Mouse (Mus musculus) spleen, adult 2 months (tissue): ENCODE data around the gene Gm37240. TPM values are rescaled to one million over a fixed set of nuclear protein-coding genes. Genes with fewer than 3 reads are reported as not detected.

Experiments
- DNase-seq, 2 experiments: peaks; one replicate each; pipeline versions ENCODE4 v3.0.0 to v3.0.0-alpha.2; 2012 to 2021; ENCODE audit warnings: low spot score in 2 of 2, low read depth in 1 of 2
- H3K27ac ChIP-seq: fragments of 200-500 bp; 2 replicates; pipeline ENCODE4 v1.5.1; 2012; ENCODE audit warnings: low read length, inconsistent platforms; ENCODE audit not compliant: insufficient read depth
- H3K27me3 ChIP-seq: fragments of 200-500 bp; 2 replicates; pipeline ENCODE4 v1.6.1; 2012; ENCODE audit warnings: mild to moderate bottlenecking, moderate library complexity, low read length, inconsistent platforms; ENCODE audit not compliant: control insufficient read depth, insufficient read depth
- H3K36me3 ChIP-seq: fragments of 200-500 bp; 2 replicates; pipeline ENCODE4 v1.6.1; 2012; ENCODE audit warnings: mild to moderate bottlenecking, low read length, inconsistent platforms; ENCODE audit not compliant: control insufficient read depth, insufficient read depth
- H3K4me1 ChIP-seq: fragments of 200-500 bp; 2 replicates; pipeline ENCODE4 v1.6.1; 2011; ENCODE audit warnings: inconsistent platforms; ENCODE audit not compliant: control insufficient read depth, insufficient read depth, insufficient read length
- H3K4me3 ChIP-seq: fragments of 200-500 bp; 2 replicates; pipeline ENCODE4 v1.5.1; 2011; ENCODE audit warnings: mild to moderate bottlenecking, inconsistent platforms; ENCODE audit not compliant: insufficient read depth, insufficient read length; ENCODE audit errors: extremely low read depth
- CTCF ChIP-seq: fragments of 200-500 bp; IDR thresholded peaks from 2 replicates; pipeline ENCODE4 v1.5.1; 2011; ENCODE audit warnings: mild to moderate bottlenecking, inconsistent platforms; ENCODE audit not compliant: insufficient read depth, insufficient read length, insufficient replicate concordance; ENCODE audit errors: extremely low read depth
- POLR2A ChIP-seq: fragments of 200-500 bp; IDR thresholded peaks from 2 replicates; pipeline ENCODE4 v1.6.1; 2011; ENCODE audit warnings: low read depth, low read length, inconsistent platforms
- WGBS: fragments of 180-500 bp; shearing (Covaris S2); methylation state at CpG from one replicate; pipeline ENCODE4 v1.1.7; 2018; 5-methylcytosine and 5-hydroxymethylcytosine counted together
- polyA plus RNA-seq: library from polyadenylated mRNA; depleted of rRNA; stranded (reverse); fragments of >200 nt; gene quantifications from 2 replicates; pipeline ENCODE4 v1.2.3, GENCODE M21; 2012

Gene Gm37240
- polyA plus RNA-seq, 1 experiment: 1.1 TPM

DNA sequence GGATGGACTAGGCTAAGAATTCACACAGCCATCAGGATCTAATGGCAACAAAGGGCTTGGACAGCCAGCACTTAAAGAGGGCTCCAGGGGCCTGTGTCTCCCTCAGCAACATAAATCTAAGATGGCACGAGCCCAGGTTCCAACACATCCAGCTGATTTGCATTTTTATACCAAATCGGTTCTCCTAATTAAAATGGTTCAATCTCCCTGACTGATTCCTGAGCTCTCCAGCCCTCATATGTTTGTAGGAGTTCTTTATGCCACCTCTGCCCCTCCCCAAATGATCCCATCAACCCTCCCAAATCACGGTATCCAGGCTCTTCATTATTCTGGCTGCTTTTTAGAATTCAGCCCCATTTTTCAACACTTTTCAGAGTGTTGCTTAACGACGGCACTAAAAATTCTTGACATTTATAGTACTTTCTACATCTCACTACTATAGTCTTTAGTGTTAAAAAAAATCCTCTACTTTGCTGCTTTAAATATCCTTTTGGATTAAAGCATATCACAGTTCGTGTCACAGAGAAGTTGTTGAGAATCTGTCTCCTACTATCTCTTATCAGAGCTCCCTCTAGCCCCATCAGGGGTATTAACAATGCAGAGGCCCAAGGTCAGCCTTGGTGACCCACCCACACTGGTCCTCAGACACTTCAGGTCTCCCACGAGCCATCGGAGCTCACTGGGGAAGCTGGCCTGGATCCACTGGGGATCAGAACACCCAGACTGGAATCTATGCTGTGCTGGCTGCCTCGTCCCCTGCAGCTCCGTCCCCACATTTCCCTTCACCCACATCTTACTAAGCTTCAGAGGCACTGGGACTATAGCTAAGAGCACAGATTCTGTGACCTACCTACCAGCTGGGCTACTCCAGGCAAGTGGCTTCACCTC is 225.1 kb downstream of the Gm37240 start:
- no peak overlapping the region for H3K4me3 ChIP-seq
- DNase-seq: no peak
- TF ChIP-seq POLR2A (no peak), CTCF (no peak)
- no peaks in the 10 kb centered on the region for H3K4me1 ChIP-seq
- 82% methylated on average over 10 of the region's 10 CpGs for WGBS
- H3K27me3 ChIP-seq: no peaks in the 10 kb centered on the region
- H3K27ac ChIP-seq: no peak overlapping the region
- H3K36me3 ChIP-seq: no peaks in the 10 kb centered on the region

DNA sequence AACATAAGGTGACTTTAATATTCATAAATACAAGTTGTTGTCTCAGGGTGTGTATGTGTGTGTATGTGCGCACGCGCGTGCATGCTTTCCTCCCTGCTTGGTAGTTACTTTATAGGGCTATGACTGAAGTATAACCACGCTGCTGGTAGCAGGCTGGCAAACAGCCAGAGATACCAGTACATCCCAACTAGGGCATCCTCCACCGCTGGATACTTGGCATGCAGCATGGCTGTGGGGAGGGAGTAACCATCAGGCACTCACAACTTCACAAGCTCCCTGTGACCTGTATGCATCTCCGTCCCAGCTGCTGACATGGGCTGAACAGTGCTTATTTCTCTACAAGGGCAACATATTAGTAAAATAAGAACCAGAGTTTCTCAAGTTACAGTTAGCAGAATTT is 227.6 kb downstream of the Gm37240 start:
- Histone ChIP-seq H3K4me1 (no peaks in the 10 kb centered on the region), H3K4me3 (no peak overlapping the region), H3K27ac (no peak overlapping the region), H3K27me3 (no peaks in the 10 kb centered on the region), H3K36me3 (no peaks in the 10 kb centered on the region)
- WGBS: 86% methylated on average over 7 of the region's 7 CpGs
- no peak for DNase-seq
- TF ChIP-seq CTCF (no peak), POLR2A (no peak)

GRCm38 (mm10) chr3:85655538-85655937 is 231.8 kb downstream of the Gm37240 start:
- WGBS: 91% methylated on average over 3 of the region's 3 CpGs
- DNase-seq: no peak
- no peaks in the 10 kb centered on the region for H3K4me1 ChIP-seq
- H3K27me3 ChIP-seq: no peaks in the 10 kb centered on the region
- H3K27ac ChIP-seq: no peak overlapping the region
- peaks cover 3% of the 10 kb centered on the region; the same call in 1 of the 2 replicates for H3K36me3 ChIP-seq
- H3K4me3 ChIP-seq: no peak overlapping the region
- TF ChIP-seq CTCF (no peak), POLR2A (no peak)

DNA sequence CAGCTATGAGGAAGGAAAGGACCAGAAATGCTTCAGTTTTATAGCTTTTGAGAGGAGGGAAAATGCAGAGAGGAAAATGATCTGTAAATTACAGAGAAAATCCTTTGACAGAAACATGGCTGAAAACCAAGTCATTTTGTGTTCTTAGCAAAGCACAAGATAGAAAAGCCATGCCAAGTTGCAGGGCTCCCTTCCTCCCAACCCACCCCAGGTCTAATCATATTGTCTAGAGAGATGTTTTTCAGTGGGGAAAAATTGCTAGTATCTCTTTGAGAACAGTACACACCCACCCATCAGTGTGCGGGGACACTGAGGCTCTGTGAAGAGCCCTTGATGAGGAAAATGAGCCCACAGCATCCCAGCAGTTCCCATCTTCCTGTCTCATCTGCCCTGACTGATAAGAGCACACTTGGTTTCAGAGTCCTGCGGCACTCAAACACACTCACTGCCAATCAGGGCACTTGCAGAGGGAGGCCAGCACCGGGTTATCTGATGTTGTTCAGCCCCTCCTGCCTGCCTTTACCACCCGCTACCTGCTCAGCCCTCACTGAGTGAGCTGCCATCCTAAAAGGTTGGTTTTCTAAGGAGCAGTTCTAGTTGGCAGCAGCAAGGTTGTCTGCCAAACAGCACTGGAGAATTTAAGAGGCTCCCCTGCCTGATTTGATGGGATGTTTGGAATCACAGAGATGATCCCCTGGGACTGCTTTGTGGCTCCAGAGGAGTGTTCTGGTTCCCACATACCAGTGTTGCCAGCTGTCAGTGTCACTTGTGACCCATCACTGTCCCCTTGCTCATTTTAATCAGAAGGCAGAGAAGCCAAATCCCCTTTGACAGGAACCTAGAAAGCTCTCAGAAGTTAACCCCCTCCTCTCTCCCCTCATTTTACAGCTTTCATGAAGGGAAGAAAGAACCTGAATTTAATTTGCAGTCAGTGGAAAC is 234.3 kb downstream of the Gm37240 start:
- no peak for DNase-seq
- 71% methylated on average over 4 of the region's 4 CpGs for WGBS
- H3K36me3 ChIP-seq: peaks cover 3% of the 10 kb centered on the region; the same call in 1 of the 2 replicates
- no peak overlapping the region for H3K27ac ChIP-seq
- no peak for TF ChIP-seq CTCF
- no peak for TF ChIP-seq POLR2A
- no peak overlapping the region for H3K4me3 ChIP-seq
- H3K27me3 ChIP-seq: no peaks in the 10 kb centered on the region
- H3K4me1 ChIP-seq: no peaks in the 10 kb centered on the region

DNA sequence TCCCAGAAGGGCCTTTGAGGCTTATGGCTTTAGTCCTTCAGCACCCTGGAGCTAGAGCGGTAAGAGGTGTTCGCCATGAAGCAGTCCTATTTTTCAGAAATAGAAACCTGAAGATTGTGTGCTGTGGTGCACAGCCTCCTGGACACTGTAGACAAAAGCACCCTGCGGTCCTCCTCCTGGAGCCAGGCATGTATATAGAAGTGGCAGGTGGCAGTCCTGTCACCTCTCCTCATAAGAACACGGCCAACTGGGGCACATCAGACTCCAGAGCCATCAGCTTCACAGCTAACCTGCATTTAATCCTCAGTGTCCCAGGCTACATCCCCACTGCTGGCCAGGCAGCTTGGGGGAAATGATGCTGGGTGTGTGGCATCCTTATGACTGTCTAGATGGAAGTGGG is 238.1 kb downstream of the Gm37240 start:
- WGBS: 92% methylated on average over 4 of the region's 4 CpGs
- TF ChIP-seq CTCF (no peak), POLR2A (no peak)
- Histone ChIP-seq H3K4me3 (no peak overlapping the region), H3K4me1 (no peaks in the 10 kb centered on the region), H3K27ac (no peak overlapping the region), H3K27me3 (no peaks in the 10 kb centered on the region), H3K36me3 (peaks cover 3% of the 10 kb centered on the region; the same call in 1 of the 2 replicates)
- DNase-seq: no peak

DNA sequence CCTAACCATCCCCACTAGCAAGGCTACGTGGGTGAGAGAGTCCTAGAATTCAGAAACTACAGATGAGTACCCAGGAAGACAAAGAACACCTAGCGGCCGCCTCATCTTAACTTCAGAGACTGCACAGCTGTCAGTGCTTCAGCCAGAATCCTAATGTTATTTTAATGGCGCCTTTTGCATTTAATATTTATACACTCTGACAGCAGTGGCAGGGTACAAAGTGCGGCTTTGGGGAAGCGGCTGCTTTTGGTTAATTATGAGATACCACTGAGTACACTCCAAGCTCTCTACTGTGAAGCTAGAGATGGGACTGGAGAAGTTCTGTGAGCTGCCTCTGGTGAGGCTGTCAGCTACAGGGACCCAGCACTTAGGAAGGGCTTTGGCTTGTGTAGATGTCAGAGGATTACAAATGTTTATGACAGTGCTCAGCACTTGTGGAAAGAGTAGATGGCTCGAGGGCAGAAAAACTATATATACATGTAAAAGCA is 241.8 kb downstream of the Gm37240 start:
- Histone ChIP-seq H3K4me3 (no peak overlapping the region), H3K27ac (no peak overlapping the region), H3K27me3 (no peaks in the 10 kb centered on the region), H3K4me1 (no peaks in the 10 kb centered on the region), H3K36me3 (no peaks in the 10 kb centered on the region; the same call in 1 of the 2 replicates)
- no peak for TF ChIP-seq CTCF
- no peak for TF ChIP-seq POLR2A
- DNase-seq: no peak
- 94% methylated on average over 7 of the region's 7 CpGs for WGBS
